Mouse (Mus musculus) heart, adult 2 months (tissue): Measurements from ENCODE around the gene Csnk1d.

ENCODE experiments used
- CTCF ChIP-seq: fragments of 200-600 bp; IDR thresholded peaks from 2 replicates; pipeline ENCODE4 v1.8.1; 2022; ENCODE audit warnings: antibody characterized with exemption, mild to moderate bottlenecking, moderate library complexity
- EP300 ChIP-seq: fragments of 200-500 bp; IDR thresholded peaks from 2 replicates; pipeline ENCODE4 v1.6.1; 2011; ENCODE audit warnings: low read depth, low read length, control low read depth; ENCODE audit not compliant: insufficient read depth
- POLR2A ChIP-seq: fragments of 200-500 bp; IDR thresholded peaks from 2 replicates; pipeline ENCODE4 v1.6.1; 2011; ENCODE audit warnings: mild to moderate bottlenecking, low read depth, low read length, control low read depth; ENCODE audit not compliant: insufficient read depth

DNA sequence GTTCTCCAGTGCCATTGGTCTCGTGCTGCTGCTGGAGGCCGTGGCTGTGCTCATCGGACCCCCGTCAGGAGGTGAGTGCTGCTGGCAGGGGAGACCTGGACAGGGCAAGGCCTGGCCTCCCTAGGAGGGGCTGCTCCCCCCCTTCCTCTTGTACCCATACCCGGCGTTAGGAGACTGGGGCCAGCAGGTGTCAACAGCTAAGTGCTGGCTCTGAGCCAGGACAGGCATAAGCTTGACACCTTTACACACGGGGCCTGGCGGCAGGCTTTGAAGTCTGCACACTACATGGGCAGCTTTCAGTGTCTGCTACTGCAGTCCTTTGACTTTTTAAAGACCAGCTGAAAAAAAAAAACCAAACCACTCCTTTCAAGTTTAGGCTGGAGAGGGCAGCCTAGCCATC lies 34.1 kb downstream of the Csnk1d start:
- no peak for TF ChIP-seq EP300
- TF ChIP-seq POLR2A = no peak
- no peak for TF ChIP-seq CTCF
